Mouse (Mus musculus): ENCODE results near the gene Mybpc2.

DNA sequence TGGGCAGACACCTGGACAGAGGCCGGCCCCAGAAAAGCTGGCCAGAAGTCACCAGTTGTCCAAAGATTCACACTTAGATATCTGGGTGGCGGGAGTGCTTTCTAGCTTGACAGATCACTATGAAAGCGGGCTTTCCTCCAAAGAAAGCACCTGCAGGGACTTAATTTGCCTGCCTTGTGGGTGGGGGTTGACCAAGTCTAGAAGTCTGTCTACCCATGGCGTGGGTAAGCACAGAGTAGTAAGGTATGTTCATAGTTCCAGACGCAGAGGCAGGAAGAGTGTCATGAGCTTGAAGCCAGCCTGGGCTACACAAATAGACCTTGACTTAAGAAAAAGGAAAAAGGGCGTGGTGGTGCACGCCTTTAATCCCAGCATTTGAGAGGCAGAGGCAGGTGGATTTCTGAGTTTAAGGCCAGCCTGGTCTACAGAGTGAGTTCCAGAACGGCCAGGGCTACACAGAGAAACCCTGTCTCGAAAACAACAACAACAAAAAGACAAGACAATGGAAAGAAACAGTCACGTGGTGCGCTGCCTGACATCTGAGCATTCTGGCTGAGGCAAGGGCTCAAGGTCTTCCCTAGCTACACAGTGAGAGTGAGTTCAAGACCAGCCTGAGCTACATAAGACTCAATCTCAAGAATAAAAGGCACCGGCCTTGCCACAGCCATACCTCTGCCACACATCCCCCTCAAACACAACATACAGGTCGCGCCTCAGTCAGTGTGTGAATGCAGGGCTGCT is 2.1 kb upstream of the Mybpc2 start:
- TF ChIP-seq CTCF (conservative IDR thresholded peaks at IDR 0.05; ENCODE audit: low read length) (no peak), POU5F1 (IDR thresholded peaks at IDR 0.05; ENCODE audit: borderline replicate concordance, low read length) (no peak)
